Mouse (Mus musculus) activated CD4-positive, CD25-positive, alpha-beta regulatory T cell, adult 4 months (primary cell): ENCODE measurements around the gene Met. TPM values are rescaled to one million over a fixed set of nuclear protein-coding genes. Genes with fewer than 3 reads are reported as not detected.

Source experiments
- ATAC-seq: one replicate; pipeline ENCODE4 v1.8.0; 2017
- polyA plus RNA-seq, 2 experiments: library from polyadenylated mRNA; unstranded; fragments of 100-300 nt; shearing (Covaris generic); gene quantifications; one replicate each; pipeline ENCODE4 v1.2.1; 2017

Met gene
- not detected for polyA plus RNA-seq

DNA sequence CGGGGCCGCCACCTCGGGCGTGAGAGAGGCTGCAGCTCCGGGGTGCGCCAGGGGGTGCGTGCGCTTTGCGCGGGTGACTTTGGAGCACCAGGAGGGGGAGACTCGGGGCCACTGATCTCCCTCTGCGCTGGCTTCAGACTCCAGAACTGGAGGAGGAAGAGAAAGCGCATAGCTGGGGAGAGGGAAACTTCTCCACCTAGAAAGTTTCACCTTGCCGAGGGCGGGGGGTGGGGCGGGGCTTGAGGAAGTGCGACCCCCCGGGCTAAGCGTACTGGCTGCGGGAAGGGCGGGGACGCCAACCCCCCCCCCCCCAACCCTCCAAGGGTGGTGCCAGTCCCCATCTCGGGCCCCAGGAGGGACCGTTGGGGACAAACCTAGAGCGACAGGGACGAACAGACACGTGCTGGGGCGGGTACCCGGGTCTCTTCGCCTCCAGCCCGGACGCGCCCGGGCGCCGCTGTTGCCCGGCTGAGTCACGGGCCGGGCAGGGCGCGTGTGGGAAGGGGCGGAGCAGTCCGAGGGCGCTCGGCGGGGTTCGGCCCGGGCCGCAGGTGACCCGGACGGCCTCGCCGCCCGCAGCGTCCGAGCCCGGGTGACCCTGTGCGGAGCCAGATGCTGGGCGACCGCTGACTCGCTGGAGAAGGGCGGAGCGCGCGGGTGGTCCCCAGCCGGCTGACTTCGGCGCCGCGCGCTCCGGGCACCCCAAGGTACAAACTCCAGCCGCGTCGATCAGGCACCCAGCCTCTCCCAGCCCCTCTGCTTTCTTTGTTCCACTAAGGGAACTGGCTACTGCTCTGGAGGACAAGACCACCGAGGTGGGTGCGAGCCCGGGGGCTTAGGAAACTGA lies at the start of gene Met:
Gene Met (plus strand): TSS at position 367 of the 847 bp plus-strand sequence.
- no peak for ATAC-seq

DNA sequence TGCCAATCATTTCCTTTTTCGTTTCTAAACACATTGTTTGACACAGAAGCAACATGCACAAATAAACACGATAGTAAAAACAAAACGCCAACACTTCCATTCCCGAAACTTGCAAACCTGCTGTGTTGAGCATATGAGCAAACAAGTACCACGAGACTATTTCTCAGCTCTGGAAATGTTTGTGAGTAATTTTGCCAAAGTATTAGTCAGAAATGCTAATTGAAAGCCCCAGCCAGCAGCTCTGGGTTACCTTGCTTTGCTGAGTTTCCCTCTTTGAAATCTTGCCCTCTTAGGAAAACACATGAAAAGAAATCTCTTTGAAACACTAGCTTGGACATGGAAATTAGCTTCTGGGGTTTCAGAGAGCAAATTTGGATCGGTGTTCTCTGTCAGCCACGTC lies 45.4 kb upstream of the Met start:
- no peak for ATAC-seq

DNA sequence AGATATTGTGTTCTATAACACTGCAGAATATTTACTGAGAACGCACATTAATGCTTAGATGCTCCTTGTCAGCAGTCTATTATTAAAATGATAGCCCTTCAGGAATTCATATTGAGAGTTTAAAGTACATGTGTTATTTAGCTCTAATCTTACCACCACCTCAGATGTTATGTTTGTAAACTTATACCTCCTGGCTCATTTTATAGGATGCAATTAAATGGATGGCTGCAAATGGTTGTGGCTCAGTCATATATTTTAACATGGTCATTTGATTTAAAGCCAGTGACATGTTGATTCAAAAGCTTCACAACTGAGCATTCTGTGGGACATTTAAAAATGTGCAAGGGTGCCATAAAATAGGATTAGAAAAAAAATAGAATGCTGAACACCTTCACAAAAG lies 41.2 kb upstream of the Met start:
- ATAC-seq: no peak

DNA sequence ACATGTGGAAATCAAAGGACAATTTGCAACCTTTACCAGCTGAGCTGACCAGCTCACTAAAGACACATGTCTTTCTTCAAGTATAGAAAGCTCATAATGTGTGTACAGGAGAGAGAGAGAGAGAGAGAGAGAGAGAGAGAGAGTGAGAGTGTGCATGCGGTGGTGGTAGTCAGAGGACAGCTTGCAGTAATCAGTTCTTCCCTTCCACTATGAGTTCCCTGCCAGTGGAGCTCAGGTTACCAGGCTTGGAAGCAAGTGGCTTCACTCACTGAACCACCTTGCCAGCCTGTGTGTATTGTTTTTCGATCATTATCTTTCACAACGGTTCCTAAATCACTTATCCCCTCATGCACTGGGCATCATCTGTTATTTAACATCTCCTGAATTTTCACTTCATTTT lies 34.6 kb upstream of the Met start:
- ATAC-seq: no peak

DNA sequence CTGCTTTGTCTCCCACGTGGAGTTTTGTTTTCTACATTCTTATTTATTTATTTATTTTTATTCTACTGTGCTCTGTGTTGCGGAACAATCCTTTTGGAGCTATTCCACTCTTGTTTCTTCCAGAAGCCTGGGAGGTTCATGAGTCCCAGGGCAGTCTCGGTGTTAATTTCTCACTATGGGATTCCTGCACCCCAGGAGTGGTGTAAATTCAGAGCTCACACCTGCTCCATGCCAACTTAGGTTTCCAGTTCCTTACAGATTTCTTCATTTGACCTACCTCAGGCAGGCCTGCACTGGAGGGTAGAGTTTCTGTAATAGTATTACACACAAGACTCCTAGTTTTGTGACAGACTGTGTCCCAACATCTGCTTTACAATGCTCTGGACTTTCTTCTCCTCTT lies 34.0 kb upstream of the Met start:
- ATAC-seq: no peak

DNA sequence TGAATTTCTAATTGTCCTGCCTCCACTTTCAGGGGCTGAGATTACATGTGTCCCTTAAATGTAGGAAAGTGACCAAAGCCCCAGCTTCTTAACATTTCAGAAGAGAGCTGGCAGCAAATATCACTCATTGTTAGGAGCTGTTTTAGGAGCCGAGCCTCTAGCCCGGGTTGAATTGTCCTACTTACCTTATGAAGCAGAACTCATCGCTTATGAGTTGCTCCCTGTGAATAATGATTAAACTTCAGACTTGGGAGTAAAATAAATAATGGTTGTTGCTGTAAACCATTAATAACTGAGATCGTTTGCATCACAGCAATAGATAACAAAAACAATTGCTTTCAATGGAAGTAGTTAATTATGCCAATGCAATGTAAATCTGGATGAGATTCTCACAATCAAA lies 20.3 kb upstream of the Met start:
- no peak for ATAC-seq

DNA sequence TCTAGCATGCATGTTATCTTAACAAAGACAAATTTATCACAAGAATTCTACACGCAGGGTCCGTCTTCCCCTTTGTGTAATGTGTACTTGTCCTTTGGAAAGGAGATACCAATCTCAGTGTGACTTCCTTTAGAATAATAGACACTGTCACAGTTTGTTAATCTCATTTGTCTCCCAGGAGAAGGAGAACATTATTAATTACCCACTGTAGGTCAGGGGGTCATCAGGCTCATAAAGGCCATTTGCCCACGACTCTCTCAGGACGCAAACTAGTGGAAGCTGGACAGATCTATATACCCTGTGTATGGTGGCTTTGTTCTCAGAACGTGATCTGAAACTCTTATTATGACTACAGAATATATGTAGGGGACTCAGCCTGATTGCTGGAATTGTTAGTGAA lies 12.3 kb upstream of the Met start:
- no peak for ATAC-seq

DNA sequence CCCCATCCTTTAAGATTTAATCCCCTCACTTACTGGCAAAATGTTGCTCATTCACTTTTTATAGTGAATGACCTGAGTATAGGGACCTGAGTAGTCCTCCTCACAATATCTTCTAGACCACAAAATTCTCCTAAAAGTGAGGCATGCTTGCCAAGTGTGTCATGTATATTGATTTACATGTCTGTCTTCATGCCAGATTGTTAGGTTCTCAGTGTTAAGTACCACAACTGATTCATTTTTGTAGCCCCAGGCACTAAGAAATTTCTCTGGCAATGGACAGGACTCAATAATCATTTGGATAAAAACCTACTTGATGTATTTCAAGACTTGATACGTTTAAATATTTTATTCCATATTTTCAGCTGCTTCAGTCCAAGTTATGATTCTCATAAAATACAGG lies 8.5 kb upstream of the Met start:
- no peak for ATAC-seq

DNA sequence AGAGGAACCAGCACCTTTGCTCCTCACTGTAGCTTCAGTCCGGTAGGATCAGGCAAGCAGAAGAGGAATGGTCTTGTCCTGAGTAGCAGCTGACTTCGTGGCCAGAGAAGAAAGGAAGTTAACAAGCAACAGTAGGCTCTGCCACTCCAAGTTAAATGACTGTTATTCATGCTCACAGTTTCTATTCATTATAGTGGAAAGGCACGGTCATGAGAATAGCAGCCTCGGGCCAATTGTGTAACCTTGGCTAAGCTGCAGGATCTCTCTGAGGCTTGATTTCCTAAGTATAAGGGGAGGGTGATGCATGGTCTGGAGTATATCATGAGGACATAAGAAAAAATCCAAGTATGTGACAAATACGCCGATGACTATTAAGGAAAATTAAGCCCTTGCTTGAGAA lies 4.0 kb upstream of the Met start:
- ATAC-seq: no peak

DNA sequence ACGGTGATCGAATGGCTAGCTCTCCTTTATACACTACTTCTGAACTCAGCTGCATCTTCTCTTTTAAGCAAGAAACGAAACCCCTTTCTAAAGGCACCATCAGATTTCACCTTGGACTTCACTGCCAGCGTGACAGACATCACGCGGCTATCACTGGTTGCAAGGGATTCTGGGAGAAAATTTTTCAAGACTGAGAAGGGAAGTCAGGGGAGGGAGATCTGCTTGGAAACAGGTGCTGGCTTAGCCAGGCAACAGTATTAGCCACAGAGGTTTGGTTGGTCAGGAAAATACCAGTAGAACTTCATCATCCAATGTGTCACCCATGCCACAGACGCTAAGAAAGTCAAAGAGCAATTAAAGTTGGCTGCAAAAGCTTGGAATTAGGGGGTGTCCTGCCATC lies 2.2 kb upstream of the Met start:
- no peak for ATAC-seq

DNA sequence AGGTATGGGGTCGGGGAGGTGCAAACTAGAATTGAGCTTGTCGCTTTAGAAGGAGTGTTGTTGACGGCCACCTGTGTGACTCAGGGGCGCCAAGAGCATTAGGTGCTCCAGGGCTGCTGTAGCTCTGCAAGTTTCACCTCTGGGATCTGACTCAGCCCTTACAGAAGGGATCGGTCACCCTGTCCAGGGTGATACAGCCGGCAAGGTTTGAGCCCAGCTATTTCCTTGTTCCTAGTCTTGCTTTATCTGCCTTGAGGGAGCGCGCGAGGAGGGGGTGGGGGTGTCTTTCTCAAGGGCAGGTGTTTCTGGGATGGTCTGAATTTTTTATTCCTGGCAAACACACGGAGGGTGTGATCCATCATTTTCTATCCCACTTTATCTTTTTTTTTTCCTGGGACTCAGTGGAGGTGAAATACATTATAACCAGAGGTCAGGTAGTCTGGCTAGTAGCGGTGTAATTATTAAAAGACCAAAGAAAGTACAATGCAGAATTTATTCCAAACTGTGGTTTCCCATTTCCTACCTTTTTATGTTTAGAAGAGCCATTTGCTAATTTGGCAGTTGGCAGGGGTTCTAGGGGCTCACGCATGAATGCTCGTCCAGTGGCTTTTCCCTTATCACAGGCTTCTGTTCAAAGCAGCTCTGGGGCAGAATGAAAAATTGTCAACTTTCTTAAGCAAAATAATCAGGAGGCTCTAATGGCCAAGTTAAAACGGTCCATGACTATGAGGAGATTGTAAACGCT lies 853 bp downstream of the Met start:
- no peak for ATAC-seq

DNA sequence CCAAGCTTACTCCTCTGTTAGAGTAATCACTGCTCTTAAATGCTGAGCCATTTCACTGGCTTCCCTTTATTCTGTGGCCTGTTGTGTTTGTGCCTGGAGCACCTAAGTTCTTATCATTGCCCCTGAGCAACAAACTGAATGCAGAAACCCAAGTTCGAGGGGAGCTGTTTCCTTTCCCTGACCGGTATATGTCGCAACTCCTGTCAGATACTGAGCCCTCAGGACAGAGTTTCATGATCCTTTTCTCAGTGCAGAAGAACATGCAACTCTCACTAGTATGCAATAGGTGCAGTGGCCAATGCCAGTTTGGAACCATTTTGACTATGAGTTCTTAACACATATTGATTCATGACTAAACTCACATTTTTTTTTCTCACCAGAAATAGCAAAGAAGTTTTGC lies 2.9 kb downstream of the Met start:
- no peak for ATAC-seq

DNA sequence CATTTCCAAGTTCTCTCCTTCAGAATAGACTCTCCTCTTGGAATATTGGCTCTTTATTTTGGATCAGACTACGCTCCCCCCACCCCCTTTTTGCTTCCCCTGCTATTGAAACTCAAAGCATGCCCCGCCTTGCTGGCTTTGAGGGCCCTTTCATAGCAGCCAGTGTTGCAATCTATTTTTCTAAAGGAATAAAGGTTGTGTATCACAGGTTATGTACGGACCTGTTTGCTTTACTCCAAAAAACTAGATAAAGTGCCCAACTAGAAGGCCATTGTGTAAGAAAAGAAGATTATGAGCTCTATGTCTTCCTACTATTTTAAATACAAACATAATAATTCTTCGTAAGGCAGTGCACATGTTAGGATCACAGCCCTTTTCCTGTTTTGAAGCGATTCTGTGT lies 5.4 kb downstream of the Met start:
- ATAC-seq: no peak

DNA sequence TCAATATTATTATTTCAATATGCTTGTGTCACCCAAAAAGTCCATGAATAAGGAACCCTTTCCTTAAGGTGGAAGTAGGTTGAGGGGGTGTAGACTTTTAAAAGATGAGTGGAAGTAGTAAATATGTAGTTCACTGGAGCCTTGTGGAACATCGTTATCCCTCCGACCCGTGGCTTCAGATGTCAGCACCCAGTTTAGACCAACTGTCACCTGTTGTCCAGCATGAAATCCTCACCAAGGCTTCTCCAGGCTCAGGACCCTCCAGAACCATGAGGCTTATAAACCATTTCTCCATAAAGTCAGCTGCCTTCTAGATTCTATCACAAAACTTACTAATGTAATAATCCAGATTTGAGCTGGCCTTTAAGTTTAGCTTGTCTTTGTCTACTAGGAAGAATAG lies 9.5 kb downstream of the Met start:
- ATAC-seq: no peak

DNA sequence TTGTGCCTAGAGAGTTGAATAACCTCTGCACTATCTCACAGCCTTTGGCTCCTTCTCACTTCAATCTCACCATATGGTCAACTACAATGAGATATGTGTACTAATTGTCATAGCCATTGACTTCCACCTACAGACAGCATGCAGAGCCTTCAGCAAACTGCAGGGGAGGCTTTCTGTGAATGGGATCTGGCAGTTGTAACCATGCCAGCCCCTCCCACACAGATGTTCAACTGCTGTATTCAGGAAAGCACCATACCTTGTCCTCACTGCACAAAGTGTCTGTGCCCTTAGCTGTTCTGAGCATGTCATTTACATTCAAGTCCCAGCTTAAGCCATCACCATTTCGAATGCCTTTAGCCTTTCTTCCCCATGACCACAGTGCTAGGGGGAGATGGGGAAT lies 14.2 kb downstream of the Met start:
- no peak for ATAC-seq

DNA sequence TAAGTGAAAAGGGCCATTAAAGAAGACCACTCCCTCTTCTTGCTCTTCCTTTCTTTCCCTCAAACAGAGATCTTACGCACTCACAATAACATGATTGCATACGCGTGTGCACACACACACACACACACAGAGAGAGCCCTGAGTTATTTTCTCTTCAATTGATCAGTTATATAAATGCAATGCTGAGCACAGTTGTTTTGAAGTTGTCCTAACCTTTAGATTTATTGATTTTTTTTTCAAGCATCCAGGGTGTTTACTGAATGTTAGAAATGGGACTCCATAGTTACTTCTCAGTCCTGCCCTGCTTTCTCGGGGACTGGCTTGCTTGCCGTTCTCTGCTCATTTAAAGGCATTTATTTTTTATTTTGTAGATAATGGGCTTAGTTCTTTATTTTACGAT lies 14.7 kb downstream of the Met start:
- no peak for ATAC-seq

DNA sequence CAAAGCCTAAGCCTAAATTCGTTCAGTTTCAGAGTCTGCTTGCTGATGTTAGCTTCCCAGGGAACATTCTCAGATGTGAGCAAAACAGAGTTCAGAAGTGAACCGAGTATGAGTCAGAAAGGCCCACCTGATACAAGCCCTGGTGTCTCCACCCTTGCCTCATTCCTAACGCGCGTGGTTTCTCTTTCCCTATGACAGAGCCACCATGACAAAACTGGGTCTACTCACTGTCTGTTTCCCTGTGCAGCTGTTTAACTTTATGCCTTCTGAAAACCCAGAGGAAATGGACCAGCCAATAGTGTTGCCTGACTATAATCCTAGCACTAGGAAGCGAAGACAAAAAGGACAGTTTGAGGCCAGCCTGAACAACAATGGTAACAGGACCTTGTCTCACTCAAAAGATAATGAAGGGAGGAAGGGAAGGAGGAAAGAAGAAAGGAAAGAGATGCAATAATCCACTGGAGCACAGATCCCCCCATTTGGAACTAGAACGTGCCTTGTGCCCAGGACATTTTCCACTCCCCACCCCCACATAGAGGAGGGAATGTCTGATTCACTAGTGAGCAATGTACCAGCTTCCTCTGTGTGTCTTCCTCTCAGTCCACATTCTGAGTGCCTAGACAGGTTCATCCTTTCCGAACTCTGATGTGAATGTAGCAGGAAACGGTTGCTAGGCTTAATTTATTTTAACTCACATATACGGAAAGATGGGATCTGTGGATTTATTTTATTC lies 15.4 kb downstream of the Met start:
- ATAC-seq: no peak

DNA sequence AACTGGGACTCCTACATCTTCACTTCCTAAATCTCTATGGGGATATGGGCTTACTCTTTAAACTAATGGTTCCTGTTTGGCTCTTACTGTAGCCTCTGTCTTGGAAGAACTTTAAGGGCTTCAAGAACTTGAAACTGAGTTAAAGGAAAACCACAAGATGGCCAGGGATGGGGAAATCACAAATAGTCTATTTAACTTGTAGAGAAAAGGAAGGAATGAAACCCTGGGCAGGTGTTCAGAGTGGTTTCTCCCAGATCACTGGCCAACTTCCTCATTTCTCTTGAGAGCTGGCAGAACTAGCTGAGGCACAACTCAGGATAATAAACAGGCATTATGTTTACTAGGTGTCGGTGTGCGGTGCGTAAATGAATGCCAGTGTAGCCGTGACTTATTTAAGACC lies 17.5 kb downstream of the Met start:
- no peak for ATAC-seq

DNA sequence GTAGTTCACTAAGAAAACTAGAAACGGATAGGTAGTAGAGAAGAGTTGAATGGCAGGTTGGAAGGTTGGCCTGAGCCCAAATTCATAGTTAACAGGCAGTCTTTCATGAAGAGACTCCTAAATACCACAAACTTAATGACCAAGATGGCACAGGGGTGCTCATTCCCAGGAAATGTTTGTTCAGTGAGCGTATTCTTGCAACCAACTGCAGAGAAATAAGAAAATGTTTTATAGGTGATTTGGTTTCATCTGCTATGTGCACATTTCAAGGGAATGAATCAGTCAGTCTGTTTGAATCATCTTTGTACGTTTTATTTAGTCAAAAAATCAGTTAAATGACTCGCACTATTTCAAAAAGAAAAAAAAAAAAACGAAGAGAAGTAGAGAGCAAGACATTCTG lies 21.6 kb downstream of the Met start:
- no peak for ATAC-seq

DNA sequence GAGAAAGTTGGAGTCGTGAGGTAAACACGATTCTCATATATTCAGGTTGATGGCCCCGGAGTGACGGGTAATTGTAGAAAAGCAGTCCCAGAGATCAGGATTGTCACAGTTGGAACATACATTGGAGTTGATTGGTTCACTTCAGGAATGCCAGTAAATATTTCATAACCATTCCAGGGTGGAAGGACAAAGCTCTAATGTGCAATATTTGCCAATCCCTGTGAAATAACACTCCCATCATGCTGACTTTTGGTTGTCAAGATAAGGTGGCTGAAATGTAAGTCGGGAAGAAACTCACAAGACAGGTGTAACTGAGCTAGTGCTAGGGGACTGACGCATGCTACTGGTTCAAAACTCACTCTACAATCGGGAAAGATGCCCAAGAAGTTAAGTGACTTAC lies 22.2 kb downstream of the Met start:
- no peak for ATAC-seq

DNA sequence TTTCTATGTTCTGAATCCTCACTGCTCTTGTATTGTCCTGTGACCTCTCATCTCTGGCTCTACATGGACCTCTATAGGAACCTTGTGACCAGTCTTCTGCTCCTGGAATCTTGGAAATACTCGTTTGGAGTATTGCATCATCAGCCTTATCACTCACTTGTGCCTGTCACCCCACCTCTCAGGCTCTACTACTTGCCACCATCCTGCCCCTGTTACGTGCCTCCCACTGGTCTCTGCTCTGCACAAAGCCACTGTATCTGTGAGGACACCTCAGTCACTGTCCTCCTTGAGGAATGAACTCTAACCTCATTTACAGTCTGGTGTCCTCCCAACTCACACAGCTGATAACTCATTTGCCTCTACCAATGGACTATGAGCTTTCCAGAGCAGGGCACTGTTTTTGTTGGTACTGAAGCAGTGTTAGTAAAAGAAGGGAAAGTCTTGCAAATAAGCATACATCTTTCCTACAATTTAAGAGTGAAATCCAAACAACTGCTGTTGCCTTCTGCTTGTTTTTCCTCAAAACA lies 24.8 kb downstream of the Met start:
- no peak for ATAC-seq

DNA sequence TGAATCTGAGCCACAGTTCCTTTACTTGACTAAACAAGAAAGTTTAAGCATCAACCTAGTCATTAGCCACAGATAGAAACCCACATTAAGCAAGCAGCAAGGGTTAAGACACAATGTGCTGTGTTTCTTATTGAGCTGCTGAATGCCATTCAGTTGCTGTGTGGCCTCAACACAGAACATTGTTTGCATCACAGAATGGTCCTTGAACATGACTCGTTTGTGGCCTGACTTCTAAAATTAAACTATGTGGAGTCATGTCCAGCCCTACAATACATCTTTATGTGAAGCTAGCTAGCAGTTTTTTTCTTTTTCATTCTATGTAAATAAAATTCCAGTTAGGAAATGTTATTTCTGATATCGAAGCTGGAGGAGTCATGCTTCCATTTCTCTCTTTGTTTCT lies 27.2 kb downstream of the Met start:
- no peak for ATAC-seq

DNA sequence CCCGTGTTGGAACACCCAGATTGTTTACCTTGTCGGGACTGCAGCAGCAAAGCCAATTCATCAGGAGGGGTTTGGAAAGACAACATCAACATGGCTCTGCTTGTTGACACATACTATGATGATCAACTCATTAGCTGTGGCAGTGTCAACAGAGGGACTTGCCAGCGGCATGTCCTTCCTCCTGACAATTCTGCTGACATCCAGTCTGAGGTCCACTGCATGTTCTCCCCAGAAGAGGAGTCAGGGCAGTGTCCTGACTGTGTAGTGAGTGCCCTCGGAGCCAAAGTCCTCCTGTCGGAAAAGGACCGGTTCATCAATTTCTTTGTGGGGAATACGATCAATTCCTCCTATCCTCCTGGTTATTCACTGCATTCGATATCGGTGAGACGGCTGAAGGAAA lies 27.9 kb downstream of the Met start:
- ATAC-seq: no peak
